Mouse (Mus musculus) lung, adult 2 months (tissue): ENCODE measurements at regions not wholly inside any gene's neighbourhood (a gene's known extent, or its start where the extent isn't known, plus 50 kb on each side); places are given as distances from the start of the nearest gene placed in this dataset.

Source experiments
- DNase-seq: peaks from one replicate; pipeline ENCODE4 v3.0.0; 2022
- H3K4me1 ChIP-seq: fragments of 200-500 bp; 2 replicates; pipeline ENCODE4 v1.6.1; 2011; ENCODE audit warnings: low read length; ENCODE audit not compliant: control insufficient read depth, insufficient read depth
- H3K4me3 ChIP-seq: fragments of 200-500 bp; replicated peaks from 2 replicates; pipeline ENCODE3; 2011; ENCODE audit warnings: low read depth, mild to moderate bottlenecking, control low read depth, low read length; ENCODE audit errors: extremely low read depth
- CTCF ChIP-seq: fragments of 200-500 bp; IDR thresholded peaks from 2 replicates; pipeline ENCODE4 v1.5.1; 2011; ENCODE audit warnings: mild to moderate bottlenecking, low read length, control low read depth; ENCODE audit not compliant: insufficient read depth
- POLR2A ChIP-seq: fragments of 200-500 bp; IDR thresholded peaks from 2 replicates; pipeline ENCODE4 v1.6.1; 2011; ENCODE audit warnings: low read depth, mild to moderate bottlenecking, control low read depth, low read length, borderline replicate concordance; ENCODE audit errors: extremely low read depth
- WGBS: fragments of 180-500 bp; shearing (Covaris S2); methylation state at CpG from one replicate; pipeline ENCODE4 v1.1.7; 2018; 5-methylcytosine and 5-hydroxymethylcytosine counted together

DNA sequence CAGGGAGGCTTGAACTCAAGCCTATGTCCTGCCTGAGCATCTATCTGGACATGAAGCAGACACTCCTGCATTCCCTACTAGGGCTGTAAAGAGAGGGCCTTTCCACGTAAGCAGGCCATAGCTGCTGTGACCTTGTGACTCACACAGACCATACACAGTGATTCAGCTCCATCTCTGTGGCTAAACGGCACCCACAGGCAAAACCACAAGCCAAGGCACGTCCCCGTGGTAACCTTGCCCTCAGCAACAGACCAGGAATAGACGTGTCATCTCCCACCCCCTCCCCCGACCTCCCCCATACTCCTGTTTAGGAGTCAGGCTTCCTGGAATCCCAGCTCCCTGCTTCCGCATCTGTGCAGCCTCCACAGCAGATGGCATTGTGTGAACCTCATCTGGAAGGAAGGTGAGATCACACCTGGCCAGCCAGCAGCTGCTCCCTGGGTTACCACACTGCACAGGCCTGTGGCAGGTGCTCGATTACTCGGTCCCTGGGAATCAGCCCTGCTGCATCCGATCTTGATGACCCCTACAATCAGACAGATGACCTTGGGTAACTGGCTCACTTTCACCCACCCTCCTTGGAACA, 79.2 kb upstream of the Hand1 start:
- Histone ChIP-seq H3K4me3 (no peak overlapping the region), H3K4me1 (no peaks in the 10 kb centered on the region)
- no peak for DNase-seq
- WGBS: 29% methylated on average over 10 of the region's 10 CpGs
- no peak for TF ChIP-seq POLR2A
- no peak for TF ChIP-seq CTCF

DNA sequence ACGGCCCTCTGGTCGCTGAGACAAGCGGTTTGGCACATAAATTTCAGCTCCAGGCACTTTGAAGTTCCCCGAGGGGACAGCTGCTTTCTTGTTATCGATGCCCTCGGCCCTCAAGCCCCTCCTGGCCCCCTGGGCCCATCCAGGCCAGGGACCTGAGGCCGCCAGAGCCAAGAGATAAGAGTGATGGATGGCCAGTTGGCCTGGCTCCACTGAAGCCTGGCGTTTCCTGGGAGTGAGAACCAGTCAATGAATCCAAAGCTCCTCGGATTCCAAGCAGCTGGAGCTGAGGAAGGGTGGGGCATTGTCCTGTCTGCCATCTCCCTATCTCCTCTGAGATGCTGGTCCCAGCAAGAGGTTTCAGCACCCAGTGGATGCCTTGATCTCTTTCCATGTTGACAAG, 71.6 kb upstream of the Hand1 start:
- 21% methylated on average over 9 of the region's 9 CpGs for WGBS
- no peaks in the 10 kb centered on the region for H3K4me1 ChIP-seq
- DNase-seq: no peak
- no peak overlapping the region for H3K4me3 ChIP-seq
- TF ChIP-seq POLR2A (no peak), CTCF (no peak)

DNA sequence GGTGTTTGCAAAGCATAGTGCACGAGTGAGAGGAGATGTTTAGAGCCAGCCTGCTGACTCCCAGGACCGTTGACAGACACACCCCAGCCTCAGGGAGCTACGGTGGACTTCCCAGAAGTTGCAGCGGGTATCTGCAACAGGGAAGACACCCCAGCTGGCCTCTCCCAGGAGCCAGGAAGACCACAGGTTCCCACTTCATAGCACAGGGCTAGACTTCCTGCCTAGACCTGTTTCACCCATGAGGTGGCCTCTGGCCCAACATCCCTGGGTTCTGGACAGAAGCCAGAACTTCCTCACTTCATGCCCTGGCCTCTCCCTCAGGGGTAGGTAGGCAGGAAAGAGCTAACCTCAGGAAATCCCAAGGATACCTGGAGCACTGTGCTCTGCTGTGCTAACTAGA, 66.7 kb upstream of the Hand1 start:
- no peak overlapping the region for H3K4me3 ChIP-seq
- DNase-seq: no peak
- 30% methylated on average over 4 of the region's 4 CpGs for WGBS
- no peaks in the 10 kb centered on the region for H3K4me1 ChIP-seq
- no peak for TF ChIP-seq CTCF
- TF ChIP-seq POLR2A: no peak

DNA sequence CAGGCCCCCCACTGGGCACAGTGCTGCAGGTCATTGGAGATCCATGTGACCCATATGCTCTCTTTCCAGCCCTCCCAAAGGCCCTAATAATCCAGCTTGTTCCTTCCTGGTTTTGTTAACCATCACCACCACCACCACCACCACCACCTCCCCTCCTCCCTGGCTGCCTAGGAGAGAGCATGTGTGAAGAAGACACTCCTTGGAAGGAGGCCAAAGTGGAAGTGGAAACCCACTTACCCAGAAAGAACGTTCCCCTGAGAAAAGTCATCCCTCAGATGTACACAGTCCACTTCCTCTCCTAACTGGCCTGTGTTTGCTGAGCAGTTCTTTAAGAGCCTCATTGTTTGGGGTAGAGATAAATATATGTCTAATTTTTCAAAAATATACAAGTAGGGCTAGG, 62.9 kb upstream of the Hand1 start:
- 0% methylated on average over 1 of the region's 1 CpGs for WGBS
- H3K4me1 ChIP-seq: no peaks in the 10 kb centered on the region
- H3K4me3 ChIP-seq: no peak overlapping the region
- no peak for DNase-seq
- TF ChIP-seq POLR2A (no peak), CTCF (no peak)

DNA sequence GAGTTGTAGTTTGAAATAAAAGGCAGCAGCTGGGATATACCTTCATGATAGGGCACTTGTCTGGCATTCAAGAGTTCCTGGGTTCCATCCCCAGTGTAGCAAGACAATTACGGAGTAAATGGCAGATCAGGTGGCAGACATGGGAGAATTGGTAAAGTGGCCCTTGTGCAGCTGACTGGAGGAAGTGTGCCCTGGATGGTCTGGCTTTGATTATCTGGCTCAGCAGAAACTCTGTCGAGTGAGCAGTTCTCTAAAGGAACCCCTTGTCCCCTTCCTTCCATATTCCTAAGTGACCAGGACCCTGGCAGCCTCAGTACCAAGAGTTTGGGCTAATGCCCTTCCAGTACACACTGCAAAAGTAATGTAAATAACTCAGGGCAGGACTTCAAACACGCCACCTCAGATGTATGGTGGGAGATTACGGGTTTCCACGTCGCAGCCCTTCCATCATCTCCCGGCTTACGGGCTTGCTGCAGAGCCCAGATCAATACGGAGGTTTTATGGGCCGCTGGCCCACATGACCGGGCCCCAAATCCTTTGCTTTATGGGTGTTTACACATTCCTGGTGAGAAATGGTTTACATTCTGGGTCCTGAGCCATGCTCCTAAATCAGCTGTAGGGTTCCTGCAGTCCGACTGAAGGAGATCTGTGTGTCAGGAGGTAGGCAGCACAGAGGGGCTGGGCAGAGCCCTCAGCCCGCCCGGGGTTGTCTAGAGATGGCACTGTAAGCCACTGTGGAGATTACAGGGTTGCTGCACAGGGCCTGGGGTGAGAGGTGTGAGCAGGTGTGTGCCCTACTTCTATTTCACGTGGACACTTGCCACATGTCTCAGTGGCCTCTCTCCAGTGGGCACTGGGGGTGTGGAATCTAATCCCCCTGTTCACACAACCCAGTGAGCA, 50.4 kb upstream of the Hand1 start:
- Histone ChIP-seq H3K4me1 (no peaks in the 10 kb centered on the region), H3K4me3 (no peak overlapping the region)
- no peak for DNase-seq
- 49% methylated on average over 15 of the region's 15 CpGs for WGBS
- TF ChIP-seq CTCF (no peak), POLR2A (no peak)
